Mouse (Mus musculus) small intestine, adult 2 months (tissue): ENCODE measurements around the gene Ankrd42.

ENCODE experiments used
- CTCF ChIP-seq: fragments of 200-500 bp; IDR thresholded peaks from 2 replicates; pipeline ENCODE4 v1.5.1; 2012; ENCODE audit warnings: low read depth, mild to moderate bottlenecking, control low read depth, inconsistent platforms, low read length, moderate library complexity, mixed read lengths; ENCODE audit not compliant: insufficient replicate concordance, insufficient read length; ENCODE audit errors: extremely low read depth
- POLR2A ChIP-seq: fragments of 200-500 bp; IDR thresholded peaks from 2 replicates; pipeline ENCODE4 v1.6.1; 2012; ENCODE audit warnings: low read depth, mild to moderate bottlenecking, control low read depth, inconsistent platforms, low read length, moderate library complexity

- no peak for TF ChIP-seq CTCF
- no peak for TF ChIP-seq POLR2A
These were observed 46.1 kb downstream of the Ankrd42 start for GRCm38 (mm10) chr7:92590842-92591241.
